Mouse (Mus musculus) forebrain, postnatal 0 days (tissue): Measurements from ENCODE around the gene Pde5a. TPM values are rescaled to one million over a fixed set of nuclear protein-coding genes. Genes with fewer than 3 reads are reported as not detected.

Experiments
- ATAC-seq: fragments of 200-750 bp; cut with Nextera tagmentation; 2 replicates; pipeline ENCODE4 v1.8.0; 2017; ENCODE audit warnings: mild to moderate bottlenecking, moderate library complexity
- DNase-seq: peaks from one replicate; pipeline ENCODE4 v3.0.0-alpha.2; 2015
- H3K27ac ChIP-seq: fragments of 300-500 bp; sonication (generic); 2 replicates; pipeline ENCODE4 v1.5.1; 2014; ENCODE audit warnings: low read depth, mild to moderate bottlenecking, antibody characterized with exemption, low read length, moderate library complexity, mixed read lengths
- H3K27me3 ChIP-seq: fragments of 300-500 bp; sonication (generic); 2 replicates; pipeline ENCODE4 v1.6.1; 2014; ENCODE audit warnings: mild to moderate bottlenecking, low read length, mixed read lengths; ENCODE audit not compliant: insufficient read depth
- H3K36me3 ChIP-seq: fragments of 300-500 bp; sonication (generic); 2 replicates; pipeline ENCODE4 v1.6.1; 2014; ENCODE audit warnings: mild to moderate bottlenecking, moderate library complexity; ENCODE audit not compliant: insufficient read depth
- H3K4me1 ChIP-seq: fragments of 300-500 bp; sonication (generic); 2 replicates; pipeline ENCODE4 v1.6.1; 2014; ENCODE audit warnings: antibody characterized with exemption; ENCODE audit not compliant: insufficient read depth
- H3K4me2 ChIP-seq: fragments of 300-500 bp; sonication (generic); 2 replicates; pipeline ENCODE4 v1.6.1; 2014; ENCODE audit warnings: low read depth, mild to moderate bottlenecking, moderate library complexity
- H3K4me3 ChIP-seq: fragments of 300-500 bp; sonication (generic); 2 replicates; pipeline ENCODE4 v1.5.1; 2014; ENCODE audit warnings: low read depth, low read length, mixed read lengths
- H3K9ac ChIP-seq: fragments of 300-500 bp; sonication (generic); 2 replicates; pipeline ENCODE4 v1.6.1; 2014; ENCODE audit warnings: mild to moderate bottlenecking
- H3K9me3 ChIP-seq: fragments of 300-500 bp; sonication (generic); 2 replicates; pipeline ENCODE4 v1.6.1; 2016; ENCODE audit warnings: low read length
- CTCF ChIP-seq: sonication (generic); IDR thresholded peaks from 2 replicates; pipeline ENCODE4 v1.5.1; 2016; ENCODE audit warnings: antibody characterized with exemption, control low read depth, low read depth
- WGBS: fragments of 180-500 bp; shearing (Covaris S2); extraction: QIAGEN DNeasy Blood & Tissue Kit; methylation state at CpG from one replicate; pipeline ENCODE4 v1.1.7; 2014; 5-methylcytosine and 5-hydroxymethylcytosine counted together
- polyA plus RNA-seq: library from polyadenylated mRNA; unstranded; fragments of >200 nt; fragmentation: Nextera tagmentation; extraction: Ambion mirVana; gene quantifications from 2 replicates; pipeline ENCODE4 v1.2.1, GENCODE M21; 2015
- total RNA-seq: library from RNA; depleted of rRNA; stranded (reverse); fragments of >200 nt; gene quantifications from 2 replicates; pipeline ENCODE4 v1.2.3, GENCODE M21; 2014; rRNA removed

The Pde5a gene
- total RNA-seq, result 8.7 and 12.5 TPM in 2 replicates
- 0.92 and 1.4 TPM in 2 replicates for polyA plus RNA-seq

- TF ChIP-seq CTCF, result peak; percentile 77
- Histone ChIP-seq H3K36me3 (no peaks in the 10 kb centered on the region), H3K9ac (peak within 1 kb of the TSS; percentile 76), H3K27me3 (no peaks in the 10 kb centered on the region), H3K4me1 (no peaks in the 10 kb centered on the region), H3K4me2 (peak within 1 kb of the TSS; percentile 91), H3K4me3 (peak within 1 kb of the TSS; percentile 79), H3K27ac (peak within 1 kb of the TSS; percentile 88), H3K9me3 (no peaks in the 10 kb centered on the region)
- peak; percentile 61 for ATAC-seq
- peak; percentile 74 for DNase-seq
- 1% methylated on average over 49 of the region's 49 CpGs for WGBS
Measured at GRCm38 (mm10) chr3:122728852-122729600, at the start of gene Pde5a. Gene Pde5a (plus strand): TSS chr3:122728947.

- Histone ChIP-seq H3K9me3 (no peaks in the 10 kb centered on the region; the same call in 1 of the 2 replicates), H3K36me3 (no peaks in the 10 kb centered on the region), H3K9ac (no peak overlapping the region), H3K4me3 (no peak overlapping the region), H3K4me1 (no peaks in the 10 kb centered on the region), H3K4me2 (no peak overlapping the region), H3K27me3 (no peaks in the 10 kb centered on the region), H3K27ac (no peak overlapping the region)
- ATAC-seq (no peak), DNase-seq (no peak)
- no peak for TF ChIP-seq CTCF
- 91% methylated on average over 3 of the region's 3 CpGs for WGBS
Measured at GRCm38 (mm10) chr3:122680851-122681250, 47.9 kb upstream of the Pde5a start.

- no peaks in the 10 kb centered on the region; the same call in 1 of the 2 replicates for H3K9me3 ChIP-seq
- 89% methylated on average over 4 of the region's 4 CpGs for WGBS
- no peak overlapping the region for H3K4me2 ChIP-seq
- no peaks in the 10 kb centered on the region for H3K27me3 ChIP-seq
- H3K4me1 ChIP-seq, result no peaks in the 10 kb centered on the region
- ATAC-seq (no peak), DNase-seq (no peak)
- no peak overlapping the region for H3K27ac ChIP-seq
- no peaks in the 10 kb centered on the region for H3K36me3 ChIP-seq
- H3K4me3 ChIP-seq, result no peak overlapping the region
- no peak overlapping the region for H3K9ac ChIP-seq
- TF ChIP-seq CTCF, result no peak
Measured at GRCm38 (mm10) chr3:122682352-122682751, 46.4 kb upstream of the Pde5a start.

- ATAC-seq (no peak), DNase-seq (no peak)
- no peak overlapping the region for H3K4me2 ChIP-seq
- no peak overlapping the region for H3K27ac ChIP-seq
- no peak overlapping the region for H3K9ac ChIP-seq
- TF ChIP-seq CTCF, result no peak
- H3K4me1 ChIP-seq, result no peaks in the 10 kb centered on the region
- H3K4me3 ChIP-seq, result no peak overlapping the region
- H3K36me3 ChIP-seq, result no peaks in the 10 kb centered on the region
- WGBS, result 55% methylated on average over 7 of the region's 7 CpGs
- no peaks in the 10 kb centered on the region for H3K9me3 ChIP-seq
- no peaks in the 10 kb centered on the region for H3K27me3 ChIP-seq
Measured at GRCm38 (mm10) chr3:122684832-122685231, 43.9 kb upstream of the Pde5a start.

DNA sequence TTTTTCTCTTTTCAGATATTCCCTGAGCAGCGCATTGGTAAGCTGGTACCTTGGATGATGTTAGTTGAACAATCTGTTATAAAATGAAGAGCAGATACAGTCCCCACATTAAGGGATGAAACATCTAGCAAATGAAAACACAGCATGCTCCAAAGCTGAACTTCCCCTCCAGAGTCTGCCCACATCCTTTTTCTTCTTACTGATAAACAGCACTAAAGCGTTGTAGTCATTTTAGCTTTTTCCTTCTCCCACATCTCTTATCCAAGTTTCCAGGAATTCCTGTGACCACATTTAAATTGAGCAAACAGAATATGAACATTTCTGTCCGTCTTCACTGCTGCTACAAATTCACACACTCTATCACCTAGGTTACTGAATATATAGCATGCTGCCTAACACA lies 35.7 kb upstream of the Pde5a start:
- Histone ChIP-seq H3K4me1 (no peaks in the 10 kb centered on the region), H3K27ac (no peak overlapping the region), H3K4me2 (no peak overlapping the region), H3K27me3 (no peaks in the 10 kb centered on the region), H3K36me3 (no peaks in the 10 kb centered on the region), H3K9me3 (no peaks in the 10 kb centered on the region), H3K9ac (no peak overlapping the region), H3K4me3 (no peak overlapping the region)
- DNase-seq (no peak), ATAC-seq (no peak)
- no peak for TF ChIP-seq CTCF
- WGBS, result 83% methylated on average over 3 of the region's 3 CpGs

GRCm38 (mm10) chr3:122695870-122696269 lies 32.9 kb upstream of the Pde5a start:
- Histone ChIP-seq H3K4me3 (no peak overlapping the region), H3K9ac (no peak overlapping the region), H3K9me3 (no peaks in the 10 kb centered on the region), H3K36me3 (no peaks in the 10 kb centered on the region), H3K27me3 (no peaks in the 10 kb centered on the region), H3K4me1 (no peaks in the 10 kb centered on the region), H3K27ac (no peak overlapping the region), H3K4me2 (no peak overlapping the region)
- no peak for ATAC-seq
- DNase-seq, result no peak
- 72% methylated on average over 3 of the region's 3 CpGs for WGBS
- no peak for TF ChIP-seq CTCF

DNA sequence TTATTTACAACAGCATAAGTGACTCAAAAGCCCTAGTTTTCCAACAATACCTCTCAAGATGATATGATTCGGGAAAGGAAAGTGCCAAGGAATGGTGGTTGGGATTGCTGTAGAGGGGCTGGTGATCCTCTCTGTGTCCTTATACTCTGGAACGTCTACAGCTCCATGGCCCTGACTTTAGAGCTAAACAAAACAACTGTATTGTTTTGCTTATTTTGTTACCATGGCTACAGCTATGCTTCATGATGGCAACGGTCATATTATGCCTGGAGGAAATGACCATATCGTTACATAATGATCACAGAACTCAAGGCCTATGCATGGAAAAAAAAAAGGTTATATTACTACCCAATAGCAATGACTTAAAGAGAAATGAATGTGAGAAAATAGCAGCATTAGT lies 32.1 kb upstream of the Pde5a start:
- no peaks in the 10 kb centered on the region for H3K4me1 ChIP-seq
- DNase-seq, result no peak
- no peaks in the 10 kb centered on the region for H3K9me3 ChIP-seq
- no peak overlapping the region for H3K4me2 ChIP-seq
- no peak for TF ChIP-seq CTCF
- no peaks in the 10 kb centered on the region for H3K27me3 ChIP-seq
- no peak for ATAC-seq
- WGBS, result 79% methylated on average over 4 of the region's 4 CpGs
- no peaks in the 10 kb centered on the region for H3K36me3 ChIP-seq
- H3K9ac ChIP-seq, result no peak overlapping the region
- H3K27ac ChIP-seq, result no peak overlapping the region
- no peak overlapping the region for H3K4me3 ChIP-seq
